ENCODE assay signal across 8 mouse cellular contexts in the genomic region with DNA sequence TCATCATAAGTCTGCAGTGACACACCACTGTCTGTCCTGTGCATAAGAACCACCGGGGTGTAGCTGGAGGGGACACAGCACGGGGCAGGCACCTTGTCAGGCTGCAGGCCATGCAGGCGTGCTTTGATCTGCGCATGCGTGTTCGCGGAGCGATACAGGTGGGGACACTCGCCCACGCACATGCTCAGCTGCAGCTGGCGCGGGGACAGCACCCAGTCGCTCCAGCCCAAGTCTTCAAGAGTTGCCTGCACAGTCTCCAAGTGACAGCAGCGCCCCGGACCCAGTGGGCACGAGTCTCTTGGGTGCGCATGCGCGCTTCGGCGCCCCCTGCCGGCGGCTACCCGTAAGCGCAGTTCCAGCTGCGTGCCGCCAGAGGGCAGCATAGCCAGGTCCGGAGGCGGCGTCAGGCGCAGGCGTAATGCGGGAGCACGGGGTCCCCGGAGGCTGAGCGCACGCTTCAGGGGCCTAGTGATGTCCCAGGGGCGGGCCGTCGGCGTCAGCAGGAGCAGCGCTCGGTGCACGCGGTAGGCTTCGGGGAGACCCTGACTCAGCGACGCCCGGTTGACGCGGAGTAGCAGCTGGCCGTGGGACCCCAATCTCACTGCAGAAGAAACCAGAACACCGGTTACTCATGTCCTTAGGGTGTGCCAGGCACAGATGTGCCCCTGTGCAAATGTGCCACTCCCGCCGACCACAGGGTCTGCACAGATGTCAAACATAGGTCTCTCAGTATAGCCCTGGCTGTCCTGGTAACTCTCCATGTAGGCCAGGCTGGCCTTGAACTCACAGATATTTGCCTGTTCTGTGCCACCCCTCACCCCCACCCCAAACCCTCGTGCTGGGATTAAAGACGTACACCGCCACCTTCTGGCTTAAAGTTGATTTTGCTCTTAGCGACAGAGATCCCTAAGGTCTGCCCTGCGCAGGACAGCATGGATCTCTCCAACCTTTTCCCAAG. TPM values are rescaled to one million over a fixed set of nuclear protein-coding genes. Genes with fewer than 3 reads are reported as not detected.
DNase-seq lines count a peak whose midpoint lies in the region; ATAC-seq and TF ChIP-seq lines count a peak whose summit lies in the region.

No protein-coding gene starts in this region.

- TF ChIP-seq CTCF in cortical plate, adult 2 months (IDR thresholded peaks at IDR 0.05; ENCODE audit: extremely low read depth, insufficient read depth, low read length): peak; percentile 100

- H3K9me3 ChIP-seq in megakaryocyte, embryonic 14.5 days: 0 out of 2 replicates have a peak, but pooled peaks cover under 1% of the 10 kb centered on the region

- H3K4me1 ChIP-seq in cortical plate, adult 2 months (ENCODE audit: control insufficient read depth, insufficient read depth, low read length): no peaks in the 10 kb centered on the region
- H3K4me1 ChIP-seq in megakaryocyte, embryonic 14.5 days: peaks cover 63% of the 10 kb centered on the region

- peak overlapping the region; percentile 29 for H3K4me3 ChIP-seq in cortical plate, adult 2 months (ENCODE audit: insufficient read depth, low read length)
- peak overlapping the region; percentile 96 for H3K4me3 ChIP-seq in megakaryocyte, embryonic 14.5 days (replicated peaks)

- ATAC-seq in activated CD4-positive, CD25-positive, alpha-beta regulatory T cell, adult 4 months: peak; percentile 73

- DNase-seq in gastrocnemius, adult 8-10 months (ENCODE audit: low spot score in 2 of 2): peak; percentile 83 to 88
- peak; percentile 95 for DNase-seq in induced T-regulatory cell, adult 2 months (ENCODE audit: low read depth)
- DNase-seq in left cerebral cortex, adult 9 months (ENCODE audit: low spot score in 2 of 2): peak; percentile 88 to 94
- DNase-seq in right cerebral cortex, adult 2 months (ENCODE audit: low spot score in 2 of 2): peak; percentile 87 to 93
- DNase-seq in urinary bladder, postnatal 10 days (ENCODE audit: low spot score): peak; percentile 55

- peak; percentile 61; the same call in 1 of the 2 replicates for TF ChIP-seq POLR2A in cortical plate, adult 2 months (IDR thresholded peaks at IDR 0.05; ENCODE audit: extremely low read depth, insufficient read depth, low read length)

- no peaks in the 10 kb centered on the region for H3K36me3 ChIP-seq in megakaryocyte, embryonic 14.5 days (replicated peaks; ENCODE audit: low read length)

- peak overlapping the region; percentile 57 for H3K27ac ChIP-seq in cortical plate, adult 2 months (ENCODE audit: insufficient read depth, low read length)

- H3K27me3 ChIP-seq in megakaryocyte, embryonic 14.5 days (replicated peaks): no peaks in the 10 kb centered on the region

RNA-seq across cellular contexts. Expression of a gene that starts 2.4 kb away (rescaled TPM):
- polyA plus RNA-seq in activated CD4-positive, CD25-positive, alpha-beta regulatory T cell, adult 4 months (2017; shearing (Covaris generic)): not detected
- polyA plus RNA-seq in cortical plate, adult 2 months (2012; rRNA removed): 0.09 and 0.19 TPM in 2 replicates
- total RNA-seq in gastrocnemius, adult 8-10 months (2022): under 1 TPM in 1 of 4 experiments, not detected in 3; 0.24 TPM
- polyA plus RNA-seq in megakaryocyte, embryonic 14.5 days (2012; ENCODE audit: insufficient read depth, low replicate concordance): 2.5 and 4.5 TPM in 2 replicates

RNA-seq across cellular contexts. Expression of a gene that starts 13.9 kb away (rescaled TPM):
- polyA plus RNA-seq in activated CD4-positive, CD25-positive, alpha-beta regulatory T cell, adult 4 months (2017; shearing (Covaris generic)): 1 to 10 TPM in 1 of 2 experiments, under 1 TPM in 1; 0.54 to 1.0 TPM
- polyA plus RNA-seq in cortical plate, adult 2 months (2012; rRNA removed): 1.0 and 1.4 TPM in 2 replicates
- total RNA-seq in gastrocnemius, adult 8-10 months (2022): under 1 TPM in 3 of 4 experiments, not detected in 1; 0.17 to 0.49 (median 0.22) TPM
- 19.0 and 34.7 TPM in 2 replicates for polyA plus RNA-seq in megakaryocyte, embryonic 14.5 days (2012; ENCODE audit: insufficient read depth, low replicate concordance)

RNA-seq across cellular contexts. Expression of a gene that starts 21.2 kb away (rescaled TPM):
- polyA plus RNA-seq in activated CD4-positive, CD25-positive, alpha-beta regulatory T cell, adult 4 months (2017; shearing (Covaris generic)): 10 to 100 TPM; 15.8 to 17.7 TPM
- polyA plus RNA-seq in cortical plate, adult 2 months (2012; rRNA removed): 241 and 249 TPM in 2 replicates
- 10 to 100 TPM in 3 of 4 experiments, 1 to 10 TPM in 1; 8.5 to 19.2 (median 10.4) TPM for total RNA-seq in gastrocnemius, adult 8-10 months (2022)
- 1,561 and 3,509 TPM in 2 replicates for polyA plus RNA-seq in megakaryocyte, embryonic 14.5 days (2012; ENCODE audit: insufficient read depth, low replicate concordance)

RNA-seq across cellular contexts. Expression of a gene that starts 30.3 kb away (rescaled TPM):
- polyA plus RNA-seq in activated CD4-positive, CD25-positive, alpha-beta regulatory T cell, adult 4 months (2017; shearing (Covaris generic)): 1 to 10 TPM; 7.1 to 7.4 TPM
- 18.1 and 19.7 TPM in 2 replicates for polyA plus RNA-seq in cortical plate, adult 2 months (2012; rRNA removed)
- total RNA-seq in gastrocnemius, adult 8-10 months (2022): 10 to 100 TPM; 13.6 to 19.0 (median 15.7) TPM
- polyA plus RNA-seq in megakaryocyte, embryonic 14.5 days (2012; ENCODE audit: insufficient read depth, low replicate concordance): 10.2 and 10.5 TPM in 2 replicates

RNA-seq across cellular contexts. Expression of a gene that starts 35.7 kb away (rescaled TPM):
- 10 to 100 TPM; 19.3 to 44.6 TPM for polyA plus RNA-seq in activated CD4-positive, CD25-positive, alpha-beta regulatory T cell, adult 4 months (2017; shearing (Covaris generic))
- 71.1 and 77.2 TPM in 2 replicates for polyA plus RNA-seq in cortical plate, adult 2 months (2012; rRNA removed)
- 1 to 10 TPM; 1.9 to 3.4 (median 2.4) TPM for total RNA-seq in gastrocnemius, adult 8-10 months (2022)
- polyA plus RNA-seq in megakaryocyte, embryonic 14.5 days (2012; ENCODE audit: insufficient read depth, low replicate concordance): 165 and 201 TPM in 2 replicates

Comparison
In these comparisons a context has a peak if more than half of its experiments do, and no peak if none do; other contexts are left out.
1. Peak in every context shown above with its lines: DNase-seq, ATAC-seq, H3K4me3 ChIP-seq and H3K27ac ChIP-seq.
2. RNA of a gene that starts 21.2 kb away (polyA plus RNA-seq): 1,561 to 3,509 TPM in megakaryocyte, embryonic 14.5 days and 241 to 249 TPM in cortical plate, adult 2 months; 15.8 to 17.7 TPM in activated CD4-positive, CD25-positive, alpha-beta regulatory T cell, adult 4 months; every median in the first group is over 10 times any median in the second.